Mouse (Mus musculus): Measurements from ENCODE around the gene Olfm2. TPM values are rescaled to one million over a fixed set of nuclear protein-coding genes. Genes with fewer than 3 reads are reported as not detected.

The Olfm2 gene
- 6.7 and 7.8 TPM in 2 replicates for polyA plus RNA-seq (2015; fragmentation: Nextera tagmentation; extraction: Ambion mirVana)

GRCm38 (mm10) chr9:20746017-20746660 is at the start of gene Olfm2:
Olfm2 (minus strand) TSS chr9:20746349.
- peak; percentile 68 for ATAC-seq
- under 1% methylated on average over 41 of the region's 50 CpGs for WGBS
- Histone ChIP-seq H3K27me3 (replicated peaks; ENCODE audit: control insufficient read depth, insufficient read depth, low read length) (peaks cover 34% of the 10 kb centered on the region), H3K4me3 (ENCODE audit: low read length) (peak within 1 kb of the TSS; percentile 52), H3K9ac (ENCODE audit: low read depth, low read length) (peak within 1 kb of the TSS; percentile 62), H3K4me2 (ENCODE audit: low read depth, low read length) (peak within 1 kb of the TSS; percentile 85), H3K27ac (ENCODE audit: low read length) (no peak within 1 kb of the TSS), H3K36me3 (ENCODE audit: control insufficient read depth, insufficient read depth, low read length) (no peaks in the 10 kb centered on the region), H3K9me3 (ENCODE audit: control insufficient read depth, low read length) (no peaks in the 10 kb centered on the region), H3K4me1 (ENCODE audit: control insufficient read depth, insufficient read depth, low read length) (peaks cover 8% of the 10 kb centered on the region; the same call in 1 of the 2 replicates)

- 21% methylated on average over 7 of the region's 7 CpGs for WGBS
- H3K27ac ChIP-seq (ENCODE audit: low read length) = peak overlapping the region; percentile 63
- peaks cover 7% of the 10 kb centered on the region for H3K4me1 ChIP-seq (ENCODE audit: control insufficient read depth, insufficient read depth, low read length)
- H3K9me3 ChIP-seq (ENCODE audit: control insufficient read depth, low read length) = no peaks in the 10 kb centered on the region
- peak; percentile 60 for ATAC-seq
- H3K36me3 ChIP-seq (ENCODE audit: control insufficient read depth, insufficient read depth, low read length) = no peaks in the 10 kb centered on the region
- H3K4me2 ChIP-seq (ENCODE audit: low read depth, low read length) = no peak overlapping the region
- H3K27me3 ChIP-seq (replicated peaks; ENCODE audit: control insufficient read depth, insufficient read depth, low read length) = 0 out of 2 replicates have a peak, but pooled peaks cover 3% of the 10 kb centered on the region
- H3K9ac ChIP-seq (ENCODE audit: low read depth, low read length) = no peak overlapping the region
- no peak overlapping the region for H3K4me3 ChIP-seq (ENCODE audit: low read length)
Observed at GRCm38 (mm10) chr9:20794108-20794806, 48.1 kb upstream of the Olfm2 start.

GRCm38 (mm10) chr9:20790345-20790744 is 44.2 kb upstream of the Olfm2 start:
- H3K4me2 ChIP-seq (ENCODE audit: low read depth, low read length) = no peak overlapping the region
- H3K9ac ChIP-seq (ENCODE audit: low read depth, low read length) = no peak overlapping the region
- H3K36me3 ChIP-seq (ENCODE audit: control insufficient read depth, insufficient read depth, low read length) = no peaks in the 10 kb centered on the region
- H3K9me3 ChIP-seq (ENCODE audit: control insufficient read depth, low read length) = no peaks in the 10 kb centered on the region
- 0 out of 2 replicates have a peak, but pooled peaks cover 3% of the 10 kb centered on the region for H3K27me3 ChIP-seq (replicated peaks; ENCODE audit: control insufficient read depth, insufficient read depth, low read length)
- WGBS = 75% methylated on average over 3 of the region's 3 CpGs
- no peak for ATAC-seq
- no peak overlapping the region for H3K27ac ChIP-seq (ENCODE audit: low read length)
- no peak overlapping the region for H3K4me3 ChIP-seq (ENCODE audit: low read length)
- peaks cover 7% of the 10 kb centered on the region for H3K4me1 ChIP-seq (ENCODE audit: control insufficient read depth, insufficient read depth, low read length)

- no peak for ATAC-seq
- Histone ChIP-seq H3K9ac (ENCODE audit: low read depth, low read length) (no peak overlapping the region), H3K4me1 (ENCODE audit: control insufficient read depth, insufficient read depth, low read length) (peaks cover 7% of the 10 kb centered on the region; the same call in 1 of the 2 replicates), H3K27ac (ENCODE audit: low read length) (no peak overlapping the region), H3K4me2 (ENCODE audit: low read depth, low read length) (no peak overlapping the region), H3K4me3 (ENCODE audit: low read length) (no peak overlapping the region), H3K27me3 (replicated peaks; ENCODE audit: control insufficient read depth, insufficient read depth, low read length) (0 out of 2 replicates have a peak, but pooled peaks cover 3% of the 10 kb centered on the region), H3K9me3 (ENCODE audit: control insufficient read depth, low read length) (no peaks in the 10 kb centered on the region), H3K36me3 (ENCODE audit: control insufficient read depth, insufficient read depth, low read length) (no peaks in the 10 kb centered on the region)
- WGBS = 72% methylated on average over 3 of the region's 4 CpGs
Observed at GRCm38 (mm10) chr9:20789651-20790050, 43.5 kb upstream of the Olfm2 start.

GRCm38 (mm10) chr9:20787992-20788391 is 41.8 kb upstream of the Olfm2 start:
- Histone ChIP-seq H3K36me3 (ENCODE audit: control insufficient read depth, insufficient read depth, low read length) (no peaks in the 10 kb centered on the region), H3K9ac (ENCODE audit: low read depth, low read length) (no peak overlapping the region), H3K4me1 (ENCODE audit: control insufficient read depth, insufficient read depth, low read length) (no peaks in the 10 kb centered on the region), H3K27ac (ENCODE audit: low read length) (no peak overlapping the region), H3K9me3 (ENCODE audit: control insufficient read depth, low read length) (no peaks in the 10 kb centered on the region), H3K4me3 (ENCODE audit: low read length) (no peak overlapping the region), H3K4me2 (ENCODE audit: low read depth, low read length) (no peak overlapping the region), H3K27me3 (replicated peaks; ENCODE audit: control insufficient read depth, insufficient read depth, low read length) (no peaks in the 10 kb centered on the region)
- 71% methylated on average over 8 of the region's 8 CpGs for WGBS
- no peak for ATAC-seq

- no peak overlapping the region for H3K4me2 ChIP-seq (ENCODE audit: low read depth, low read length)
- 76% methylated on average over 6 of the region's 6 CpGs for WGBS
- no peak overlapping the region for H3K27ac ChIP-seq (ENCODE audit: low read length)
- no peaks in the 10 kb centered on the region for H3K4me1 ChIP-seq (ENCODE audit: control insufficient read depth, insufficient read depth, low read length)
- no peaks in the 10 kb centered on the region for H3K27me3 ChIP-seq (replicated peaks; ENCODE audit: control insufficient read depth, insufficient read depth, low read length)
- H3K9ac ChIP-seq (ENCODE audit: low read depth, low read length) = no peak overlapping the region
- no peaks in the 10 kb centered on the region for H3K9me3 ChIP-seq (ENCODE audit: control insufficient read depth, low read length)
- no peaks in the 10 kb centered on the region for H3K36me3 ChIP-seq (ENCODE audit: control insufficient read depth, insufficient read depth, low read length)
- no peak overlapping the region for H3K4me3 ChIP-seq (ENCODE audit: low read length)
- ATAC-seq = no peak
Observed at GRCm38 (mm10) chr9:20785055-20785454, 38.9 kb upstream of the Olfm2 start.

GRCm38 (mm10) chr9:20781286-20781685 is 35.1 kb upstream of the Olfm2 start:
- Histone ChIP-seq H3K9me3 (ENCODE audit: control insufficient read depth, low read length) (no peaks in the 10 kb centered on the region), H3K27ac (ENCODE audit: low read length) (no peak overlapping the region), H3K27me3 (replicated peaks; ENCODE audit: control insufficient read depth, insufficient read depth, low read length) (no peaks in the 10 kb centered on the region), H3K4me3 (ENCODE audit: low read length) (no peak overlapping the region), H3K4me2 (ENCODE audit: low read depth, low read length) (no peak overlapping the region), H3K9ac (ENCODE audit: low read depth, low read length) (no peak overlapping the region), H3K36me3 (ENCODE audit: control insufficient read depth, insufficient read depth, low read length) (no peaks in the 10 kb centered on the region), H3K4me1 (ENCODE audit: control insufficient read depth, insufficient read depth, low read length) (no peaks in the 10 kb centered on the region)
- WGBS = 79% methylated on average over 3 of the region's 3 CpGs
- no peak for ATAC-seq

GRCm38 (mm10) chr9:20765274-20765673 is 19.1 kb upstream of the Olfm2 start:
- no peaks in the 10 kb centered on the region for H3K9me3 ChIP-seq (ENCODE audit: control insufficient read depth, low read length)
- no peaks in the 10 kb centered on the region for H3K27me3 ChIP-seq (replicated peaks; ENCODE audit: control insufficient read depth, insufficient read depth, low read length)
- no peak overlapping the region for H3K4me2 ChIP-seq (ENCODE audit: low read depth, low read length)
- no peaks in the 10 kb centered on the region for H3K4me1 ChIP-seq (ENCODE audit: control insufficient read depth, insufficient read depth, low read length)
- no peaks in the 10 kb centered on the region for H3K36me3 ChIP-seq (ENCODE audit: control insufficient read depth, insufficient read depth, low read length)
- H3K27ac ChIP-seq (ENCODE audit: low read length) = no peak overlapping the region
- no peak overlapping the region for H3K9ac ChIP-seq (ENCODE audit: low read depth, low read length)
- no peak for ATAC-seq
- WGBS = 83% methylated on average over 2 of the region's 2 CpGs
- no peak overlapping the region for H3K4me3 ChIP-seq (ENCODE audit: low read length)

GRCm38 (mm10) chr9:20763099-20763498 is 16.9 kb upstream of the Olfm2 start:
- H3K4me1 ChIP-seq (ENCODE audit: control insufficient read depth, insufficient read depth, low read length) = no peaks in the 10 kb centered on the region
- no peaks in the 10 kb centered on the region for H3K36me3 ChIP-seq (ENCODE audit: control insufficient read depth, insufficient read depth, low read length)
- H3K27ac ChIP-seq (ENCODE audit: low read length) = no peak overlapping the region
- WGBS = 86% methylated on average over 1 of the region's 1 CpGs
- no peaks in the 10 kb centered on the region for H3K9me3 ChIP-seq (ENCODE audit: control insufficient read depth, low read length)
- no peak overlapping the region for H3K4me2 ChIP-seq (ENCODE audit: low read depth, low read length)
- H3K27me3 ChIP-seq (replicated peaks; ENCODE audit: control insufficient read depth, insufficient read depth, low read length) = no peaks in the 10 kb centered on the region
- H3K9ac ChIP-seq (ENCODE audit: low read depth, low read length) = no peak overlapping the region
- ATAC-seq = no peak
- no peak overlapping the region for H3K4me3 ChIP-seq (ENCODE audit: low read length)

Data from intestine, embryonic 16.5 days (tissue).